Mouse (Mus musculus): ENCODE results near the gene Bud13. TPM values are rescaled to one million over a fixed set of nuclear protein-coding genes. Genes with fewer than 3 reads are reported as not detected.
"Not testable (repeated sequence)": the region's sequence is repeated elsewhere in the genome, so short reads cannot be mapped to it uniquely, and the experiment has no call there.

The Bud13 gene
- total RNA-seq, 2 experiments from 2014 or later: 7.1 to 8.6 TPM

DNA sequence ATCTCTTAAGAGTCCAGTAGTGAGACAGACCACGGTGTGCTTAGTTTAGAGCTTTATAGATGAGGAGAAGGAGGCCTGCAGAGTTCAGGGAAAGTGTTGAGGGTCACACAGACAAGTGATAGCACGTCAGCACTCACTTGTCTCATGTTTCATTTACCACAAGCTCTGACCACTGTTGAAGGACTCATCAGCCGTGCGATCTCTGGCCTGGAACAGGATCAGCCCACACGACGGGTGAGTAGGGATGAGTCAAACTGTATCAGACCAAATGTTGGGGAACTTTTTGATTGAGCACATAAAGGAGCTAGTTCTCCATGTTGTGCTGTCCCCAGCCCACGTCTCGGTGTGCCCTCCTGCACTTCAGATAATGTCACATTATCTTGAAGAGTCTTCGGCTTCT is 8.3 kb upstream of the Bud13 start:
- DNase-seq: no peak
- intact Hi-C loops (cut with DNase I): no loop called here

DNA sequence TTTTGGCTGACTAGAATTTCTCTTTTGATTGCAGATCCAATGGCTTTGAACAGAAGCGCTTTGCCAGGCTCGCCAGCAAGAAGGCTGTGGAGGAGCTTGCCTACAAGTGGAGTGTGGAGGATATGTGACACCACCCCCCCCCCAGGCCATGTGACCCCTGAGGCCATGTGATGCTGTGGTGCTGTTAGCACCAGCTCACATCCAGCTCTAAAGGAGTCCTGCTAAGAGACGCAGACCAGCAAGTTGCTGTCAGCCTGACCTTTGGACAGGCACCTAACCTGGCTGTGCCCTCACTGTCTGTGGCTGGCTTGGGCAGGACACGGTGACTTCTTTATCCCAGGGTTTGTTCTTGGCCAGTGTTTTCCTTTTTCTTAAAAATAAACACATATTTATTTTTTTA is 15.6 kb downstream of the Bud13 start:
- intact Hi-C loops (cut with DNase I): no loop called here
- no peak for DNase-seq

DNA sequence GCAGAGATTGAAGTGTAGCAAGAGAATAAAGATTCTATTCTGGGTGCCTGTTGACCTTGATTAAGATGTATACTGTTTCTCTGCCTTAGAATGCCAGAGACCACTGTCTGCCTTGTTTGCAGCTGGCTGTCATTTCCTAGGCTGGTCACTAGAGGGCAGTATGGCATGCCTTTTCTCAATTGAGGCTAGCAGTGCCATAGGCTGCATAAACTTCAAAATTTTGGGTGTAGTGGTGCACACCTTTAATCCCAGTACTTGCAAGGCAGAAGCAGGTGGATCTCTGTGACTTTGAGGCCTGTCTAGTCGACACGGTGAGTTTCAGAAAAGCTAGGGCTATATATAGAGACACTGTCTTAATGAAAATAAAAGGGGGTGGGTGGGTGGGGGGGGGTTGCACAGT is 19.3 kb downstream of the Bud13 start:
- no peak for DNase-seq
- intact Hi-C loops (cut with DNase I): no loop called here

DNA sequence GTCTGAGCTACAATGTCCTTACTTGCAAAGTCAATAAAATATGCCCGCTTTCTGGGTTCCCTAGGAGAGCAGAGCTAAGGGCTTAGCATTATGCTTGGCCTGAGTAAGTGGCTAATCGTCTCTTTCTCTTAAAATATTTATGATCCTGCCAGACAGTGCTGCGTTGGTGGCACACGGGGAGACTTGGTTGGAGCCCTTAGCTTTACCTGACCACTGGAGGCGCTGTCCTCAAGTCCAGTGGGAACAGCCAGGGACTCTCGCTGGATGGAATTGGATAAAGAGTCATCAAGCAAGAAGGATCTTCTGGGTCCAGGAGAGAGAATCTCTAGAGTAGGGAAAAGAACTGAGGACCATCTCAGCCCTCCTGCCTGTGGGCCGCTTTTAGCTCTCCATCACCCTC is 26.3 kb downstream of the Bud13 start:
- no peak for DNase-seq
- intact Hi-C loops (cut with DNase I): no loop called here

DNA sequence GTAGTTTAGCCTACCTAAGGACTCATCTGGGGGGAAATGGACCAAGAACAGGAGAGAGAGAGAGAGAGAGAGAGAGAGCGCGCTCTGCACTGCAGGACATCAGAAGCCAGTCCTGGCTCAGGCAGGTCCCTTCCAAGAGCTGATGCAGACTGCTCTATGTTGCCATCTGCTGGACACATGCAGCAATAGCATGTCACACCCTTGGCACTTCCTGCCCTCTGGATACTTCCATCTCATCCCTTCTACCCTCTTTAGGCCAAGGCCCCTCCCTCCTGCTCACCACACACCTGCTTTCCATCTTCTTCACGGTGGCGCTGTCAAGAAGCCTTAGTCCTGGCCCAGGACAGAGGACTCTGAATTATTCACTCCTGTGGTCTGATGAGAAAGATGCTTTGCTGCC is 31.7 kb downstream of the Bud13 start:
- intact Hi-C loops (cut with DNase I): no loop called here
- peak; percentile 43 to 46 for DNase-seq

DNA sequence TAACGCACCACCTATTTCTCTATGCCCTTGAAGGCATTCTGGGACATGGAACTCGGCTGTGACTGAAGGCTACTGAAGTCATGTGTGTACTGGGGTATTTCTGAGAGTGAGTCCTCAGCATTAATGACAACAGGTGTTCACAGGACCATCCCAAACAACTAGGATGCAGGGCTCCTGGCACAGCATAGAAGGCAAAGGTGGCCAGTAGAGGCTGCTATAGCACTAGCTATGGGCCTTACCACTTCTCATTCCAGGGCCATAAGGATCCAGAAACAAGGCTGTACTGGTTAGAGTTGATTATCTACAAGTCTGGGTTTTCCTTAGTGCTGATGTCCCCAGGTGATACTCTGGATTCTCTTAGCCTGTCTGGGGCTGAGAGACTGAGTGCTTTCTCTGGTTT is 32.1 kb downstream of the Bud13 start:
- DNase-seq: no peak
- intact Hi-C loops (cut with DNase I): no loop called here

DNA sequence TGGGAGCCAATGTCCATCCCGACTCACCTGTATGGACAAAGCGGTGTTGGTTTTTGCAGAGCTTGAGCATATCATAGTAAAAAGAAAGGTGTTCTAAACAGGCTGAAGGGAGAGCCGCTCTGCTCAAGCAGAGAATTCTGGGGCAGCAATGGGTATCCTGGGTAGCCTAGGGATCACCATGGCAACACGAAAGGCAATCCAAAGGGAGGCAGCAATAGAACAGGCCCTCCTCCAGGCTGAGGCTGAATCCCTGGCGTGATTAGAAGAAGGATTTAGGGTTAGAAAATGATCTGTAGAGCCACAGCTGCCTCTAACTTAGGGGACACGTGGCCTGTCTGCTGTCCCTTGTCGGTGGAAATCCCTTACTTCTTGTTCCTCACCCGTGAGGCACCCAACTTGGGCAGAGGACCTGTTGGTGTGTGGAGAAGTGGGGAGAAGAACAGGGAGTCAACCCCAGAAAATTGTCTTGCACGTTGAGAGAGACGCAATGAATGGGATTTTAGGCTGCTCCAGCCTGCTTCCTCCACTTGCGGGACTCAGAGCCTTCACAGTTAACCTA is 33.1 kb downstream of the Bud13 start:
- intact Hi-C loops (cut with DNase I): no loop called here
- no peak for DNase-seq

DNA sequence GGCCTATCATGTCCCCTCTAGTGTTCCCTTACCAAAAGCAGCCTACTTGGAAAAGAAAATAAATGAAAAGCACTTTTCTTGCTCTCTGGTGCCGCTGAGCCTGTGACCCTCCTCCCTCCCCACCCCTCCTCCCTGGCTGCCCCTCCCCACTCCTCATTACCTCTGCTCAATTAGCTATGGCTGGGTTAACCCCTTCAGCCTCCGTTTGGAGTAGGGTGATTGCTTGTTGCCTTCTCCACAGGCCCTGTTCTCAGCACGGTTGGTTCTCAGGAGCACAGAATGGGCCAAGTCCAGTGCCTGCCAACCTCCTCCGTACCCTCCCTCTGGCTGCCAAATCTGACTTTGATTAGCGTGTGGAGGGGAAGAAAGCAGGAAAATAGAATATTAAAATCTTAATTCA is 33.6 kb downstream of the Bud13 start:
- DNase-seq: no peak
- intact Hi-C loops (cut with DNase I): no loop called here

DNA sequence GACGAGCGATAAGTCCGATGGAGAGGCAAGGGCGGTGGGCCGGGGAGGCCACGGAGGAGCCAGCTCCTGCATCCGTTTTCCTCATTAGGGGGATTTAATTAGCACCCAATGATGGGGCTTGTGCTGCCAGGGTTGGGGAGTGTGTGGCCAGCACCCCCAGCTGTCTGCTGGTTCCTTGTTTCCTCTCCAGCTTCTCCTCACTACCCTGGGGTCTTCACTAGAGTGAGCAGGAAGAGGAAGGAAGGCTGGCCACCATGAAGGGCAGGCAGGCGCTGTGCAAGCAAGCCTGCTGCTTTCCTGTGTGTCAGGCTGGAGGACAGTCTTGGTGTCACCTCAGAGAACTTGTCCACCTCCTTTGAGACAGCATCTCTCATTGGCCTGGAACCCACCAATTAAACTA is 34.1 kb downstream of the Bud13 start:
- intact Hi-C loops (cut with DNase I): no loop called here
- no peak for DNase-seq

DNA sequence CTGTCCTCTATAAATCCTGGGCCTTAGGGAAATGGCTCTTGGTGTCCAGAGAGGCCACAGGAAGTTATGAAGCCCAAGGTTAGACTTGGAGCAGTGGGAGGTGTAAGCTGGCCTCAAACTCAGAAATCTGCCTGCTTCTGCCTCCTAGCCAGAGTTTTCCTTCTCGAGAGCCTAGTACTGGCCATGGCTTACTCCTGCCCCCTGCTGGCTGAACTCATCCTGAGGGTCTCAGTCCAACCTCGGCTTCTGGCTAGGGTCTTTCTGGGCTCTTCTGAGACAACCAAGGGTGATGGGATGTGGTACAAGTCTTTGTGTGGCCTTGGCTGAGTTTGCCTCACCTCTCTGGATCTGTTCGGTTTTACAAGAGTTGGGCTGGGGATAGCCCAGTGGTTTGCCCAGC is 35.1 kb downstream of the Bud13 start:
- intact Hi-C loops (cut with DNase I): no loop called here
- no peak for DNase-seq

DNA sequence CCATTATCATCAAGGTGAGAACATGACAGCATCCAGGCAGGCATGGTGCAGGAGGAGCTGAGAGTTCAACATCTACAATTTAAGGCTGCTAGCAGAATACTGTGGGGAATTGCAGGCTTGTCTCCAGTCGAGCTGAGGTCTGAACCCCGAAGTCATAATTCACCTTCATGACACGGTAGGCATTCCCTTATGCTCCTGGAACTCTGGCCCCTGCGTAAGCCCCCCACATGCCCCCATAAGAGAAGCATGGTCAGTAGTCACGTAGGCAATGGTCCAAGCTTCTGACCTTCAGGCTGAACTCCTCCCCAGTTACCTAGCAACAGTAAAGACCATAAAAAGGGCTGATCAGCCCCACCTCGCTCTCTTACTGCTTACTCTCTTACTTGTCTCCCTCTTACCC is 37.1 kb downstream of the Bud13 start, which contains the start of gene 4931429L15Rik:
Gene 4931429L15Rik (minus strand): TSS at position 101 of the 400 bp plus-strand sequence.
- DNase-seq; intact Hi-C loops (cut with DNase I): not testable (repeated sequence)

DNA sequence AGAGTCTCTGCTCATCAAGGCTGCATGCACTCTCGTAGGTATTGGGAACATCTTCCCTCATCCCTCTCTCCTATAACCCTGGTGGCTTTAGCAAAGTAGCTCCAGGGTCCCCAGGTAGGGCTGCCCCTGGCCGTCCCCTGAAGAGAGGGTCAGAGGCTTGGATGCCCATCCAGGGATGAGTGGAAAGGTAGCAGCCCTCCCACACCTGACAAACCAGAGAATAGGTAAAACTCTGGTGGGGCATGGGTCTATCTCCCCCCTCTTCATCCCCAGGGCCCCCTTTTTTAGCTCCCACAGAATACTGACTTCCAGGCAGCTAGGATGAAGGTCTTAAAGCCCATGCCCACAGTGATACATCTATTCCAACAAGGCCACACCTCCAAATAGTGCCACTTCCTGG is 37.7 kb downstream of the Bud13 start:
- intact Hi-C loops (cut with DNase I): no loop called here
- DNase-seq: no peak

DNA sequence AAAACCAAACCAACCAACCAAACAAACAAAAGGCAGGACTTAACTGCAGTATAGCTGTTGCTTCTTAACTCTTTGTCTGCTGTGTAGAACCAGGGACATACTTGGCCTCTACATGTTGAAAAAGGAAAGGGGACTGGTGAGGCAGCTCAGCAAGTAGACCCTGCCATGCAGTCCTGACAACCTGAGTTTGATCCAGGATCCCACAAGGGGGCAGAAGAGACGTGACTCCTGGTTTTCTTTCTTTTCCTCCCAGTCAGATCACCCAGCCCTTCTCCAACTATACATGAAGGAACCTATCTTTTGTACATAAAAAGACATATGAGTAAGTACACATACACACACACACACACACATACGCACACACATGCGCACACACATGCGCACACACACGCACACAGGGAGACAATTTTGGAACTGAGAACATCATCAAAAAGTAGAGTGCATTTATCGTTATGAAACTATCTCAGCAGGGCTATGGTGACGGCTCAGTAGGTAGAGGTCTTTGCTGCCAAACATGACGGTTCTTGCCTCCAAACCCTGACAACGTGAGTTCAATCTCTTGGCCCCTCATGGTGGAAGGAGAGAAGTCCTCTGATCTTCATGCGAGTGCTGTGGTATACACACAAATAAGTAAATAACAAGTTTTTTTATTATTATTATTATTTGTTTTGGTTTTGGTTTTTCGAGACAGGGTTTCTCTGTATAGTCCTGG is 44.0 kb downstream of the Bud13 start:
- intact Hi-C loops (cut with DNase I): no loop called here
- DNase-seq: no peak

DNA sequence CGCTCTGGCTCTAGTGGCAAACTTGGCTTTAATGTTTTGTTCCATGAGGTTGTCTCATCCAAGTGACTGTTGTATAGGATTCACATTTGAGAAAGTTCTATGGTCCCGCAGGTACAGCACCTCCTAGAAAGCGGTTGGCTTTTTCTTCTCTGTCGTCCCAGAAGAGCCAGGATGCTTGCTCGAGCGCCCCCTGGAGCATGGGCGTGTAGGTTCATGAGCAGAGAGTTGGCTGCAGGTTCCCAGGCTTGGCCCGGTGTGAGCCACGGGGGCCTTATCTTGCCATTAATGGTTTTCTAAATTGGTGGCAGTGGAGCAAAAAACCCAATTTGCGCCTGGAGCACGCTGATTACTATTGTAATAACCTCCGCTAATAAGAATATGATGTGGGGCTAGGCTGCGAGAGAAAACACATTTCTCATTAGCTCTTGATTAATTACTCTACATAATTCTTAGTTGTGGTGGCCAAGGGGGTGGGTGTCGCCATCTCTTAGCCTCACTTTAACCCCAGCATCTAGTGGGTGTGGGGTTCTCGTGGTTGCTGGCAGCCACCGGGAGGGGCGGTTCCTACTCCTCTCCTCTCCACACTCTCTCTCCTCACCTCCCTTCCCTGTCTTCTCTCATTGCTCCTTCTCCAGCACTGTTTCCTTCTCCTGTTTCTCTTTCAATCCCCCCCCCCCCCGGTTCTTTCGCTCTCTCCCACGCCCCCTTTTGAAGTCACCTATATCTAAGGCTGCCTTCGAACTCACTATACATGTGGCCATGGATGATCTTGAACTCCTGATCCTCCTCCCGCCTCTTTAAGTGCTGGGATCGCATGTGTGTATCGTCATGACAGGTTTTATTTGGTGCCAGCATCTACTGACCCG is 45.1 kb downstream of the Bud13 start:
- DNase-seq: no peak
- intact Hi-C loops (cut with DNase I): no loop called here

DNA sequence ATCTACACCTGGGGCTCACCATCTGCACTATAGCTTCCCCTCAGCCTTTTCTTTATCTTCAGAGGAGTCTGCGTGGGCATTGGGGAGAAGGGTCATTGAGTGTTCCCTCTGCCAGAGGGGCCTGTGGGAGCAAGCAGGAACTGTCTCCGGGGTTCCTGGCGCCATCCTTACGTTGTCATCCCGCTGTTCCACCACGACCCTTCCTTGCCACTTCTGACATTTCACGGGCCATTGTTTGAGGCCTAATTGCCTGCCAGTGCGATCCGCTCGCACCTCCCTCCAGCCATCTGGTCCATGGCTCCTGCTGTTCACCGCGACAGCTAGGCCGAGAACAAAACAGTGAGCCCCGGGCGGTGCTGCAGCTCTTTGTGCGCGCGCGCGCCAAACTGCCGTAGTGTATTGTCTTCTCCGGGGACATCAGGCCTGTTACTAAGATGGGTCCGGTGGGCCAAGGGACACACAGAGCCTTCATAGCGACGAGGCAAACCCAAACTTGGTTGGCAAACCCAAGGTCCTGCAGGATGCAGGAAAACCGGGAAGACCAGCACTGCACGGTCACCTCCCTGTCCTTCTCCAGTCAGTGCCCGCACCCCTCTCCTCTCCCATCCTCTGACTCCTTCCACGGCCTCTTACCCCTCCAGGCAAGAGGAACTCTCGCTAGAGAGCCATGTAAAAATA is 45.9 kb downstream of the Bud13 start:
- no peak for DNase-seq

DNA sequence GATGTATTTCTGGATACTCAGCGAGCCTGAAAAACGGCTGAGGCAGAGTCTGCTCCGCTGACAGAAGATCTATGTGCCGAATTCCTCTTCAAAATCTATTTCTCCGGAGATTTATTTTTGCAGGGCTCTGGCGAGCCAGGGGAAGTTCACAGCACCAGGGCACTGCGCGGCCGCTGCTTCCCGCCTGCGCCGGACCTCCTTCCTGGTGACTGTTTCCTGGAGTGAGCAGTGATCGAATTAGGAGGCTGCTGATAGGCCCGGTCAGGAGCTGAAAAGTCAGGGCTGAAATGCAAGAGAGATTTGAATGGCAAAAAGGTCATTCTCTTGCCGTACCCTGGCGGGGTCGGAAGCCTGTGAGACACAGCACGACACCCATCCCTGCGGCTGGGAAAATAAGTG is 46.4 kb downstream of the Bud13 start:
- DNase-seq: no peak

More for the DNA sequence above, 45.9 kb downstream of the Bud13 start:
- intact Hi-C loops (cut with DNase I): no loop called here

DNA sequence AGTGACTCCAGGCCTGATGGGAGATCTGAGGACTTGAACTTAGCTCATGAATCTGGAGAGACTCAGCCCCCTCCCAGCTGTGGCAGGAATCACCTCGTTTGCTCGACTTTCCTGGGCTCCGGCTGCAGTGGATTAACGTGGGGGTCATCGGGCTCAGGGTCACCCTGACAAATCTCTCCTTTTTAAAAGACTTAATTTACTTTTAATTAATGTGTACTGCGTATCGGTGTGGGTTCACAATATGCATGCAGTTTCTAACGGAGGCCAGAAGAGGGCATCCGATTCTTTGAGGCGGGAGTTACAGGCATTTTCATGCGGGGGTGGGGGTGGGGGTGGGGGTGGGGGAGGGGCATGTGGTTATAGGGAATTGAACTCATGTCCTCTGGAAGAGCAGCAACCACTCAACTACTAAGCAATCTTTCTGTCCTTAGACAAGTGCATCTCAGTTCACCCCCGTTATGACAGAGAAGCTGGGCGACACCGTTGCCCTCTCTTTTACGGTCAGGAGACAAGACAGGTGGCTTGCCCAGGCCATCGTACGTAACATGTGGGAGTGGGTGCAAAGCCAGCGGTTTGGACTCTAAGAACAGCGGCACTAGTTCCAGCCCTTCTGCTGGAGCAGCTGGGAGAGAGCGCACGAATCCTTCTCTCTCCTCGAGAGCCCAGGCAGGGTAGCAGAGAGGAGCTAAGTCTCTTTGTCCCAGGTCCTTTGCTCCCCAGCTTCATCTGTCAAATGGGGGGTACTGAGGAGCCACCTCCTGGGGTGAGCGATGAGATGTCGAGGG is 47.2 kb downstream of the Bud13 start:
- intact Hi-C loops (cut with DNase I): no loop called here
- no peak for DNase-seq

More for the DNA sequence above, 46.4 kb downstream of the Bud13 start:
- intact Hi-C loops (cut with DNase I): no loop called here

DNA sequence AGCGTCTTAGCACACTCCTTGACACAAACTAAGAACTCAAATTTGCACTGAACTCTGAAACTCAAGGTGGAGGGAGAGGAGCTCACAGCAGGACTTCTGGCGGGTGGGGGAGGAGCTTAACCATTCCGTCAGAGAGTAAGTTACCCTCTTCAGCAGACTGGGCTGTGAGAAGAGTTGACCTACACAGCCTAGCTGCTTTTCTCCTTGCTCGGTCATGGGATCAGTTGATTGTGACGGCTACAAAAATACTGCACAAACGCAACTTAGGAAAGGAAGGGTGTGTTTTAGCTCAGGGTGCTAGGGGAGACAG is 47.7 kb downstream of the Bud13 start:
- DNase-seq: no peak
- intact Hi-C loops (cut with DNase I): no loop called here

DNA sequence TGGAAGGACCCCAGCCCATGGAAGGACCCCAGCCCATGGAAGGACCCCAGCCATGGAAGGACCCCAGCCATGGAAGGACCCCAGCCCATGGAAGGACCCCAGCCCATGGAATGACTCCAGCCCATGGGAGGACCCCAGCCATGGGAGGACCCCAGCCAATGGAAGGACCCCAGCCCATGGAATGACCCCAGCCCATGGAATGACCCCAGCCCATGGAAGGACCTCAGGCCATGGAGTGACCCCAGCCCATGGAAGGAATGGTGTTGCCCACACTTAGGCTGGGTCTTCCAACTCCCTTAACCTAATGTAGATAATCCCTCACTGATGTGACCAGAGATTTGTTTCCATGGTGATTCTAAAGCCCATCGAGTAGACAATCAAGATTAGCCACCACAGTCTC is 48.5 kb downstream of the Bud13 start:
- DNase-seq: no peak
- intact Hi-C loops (cut with DNase I): no loop called here

DNA sequence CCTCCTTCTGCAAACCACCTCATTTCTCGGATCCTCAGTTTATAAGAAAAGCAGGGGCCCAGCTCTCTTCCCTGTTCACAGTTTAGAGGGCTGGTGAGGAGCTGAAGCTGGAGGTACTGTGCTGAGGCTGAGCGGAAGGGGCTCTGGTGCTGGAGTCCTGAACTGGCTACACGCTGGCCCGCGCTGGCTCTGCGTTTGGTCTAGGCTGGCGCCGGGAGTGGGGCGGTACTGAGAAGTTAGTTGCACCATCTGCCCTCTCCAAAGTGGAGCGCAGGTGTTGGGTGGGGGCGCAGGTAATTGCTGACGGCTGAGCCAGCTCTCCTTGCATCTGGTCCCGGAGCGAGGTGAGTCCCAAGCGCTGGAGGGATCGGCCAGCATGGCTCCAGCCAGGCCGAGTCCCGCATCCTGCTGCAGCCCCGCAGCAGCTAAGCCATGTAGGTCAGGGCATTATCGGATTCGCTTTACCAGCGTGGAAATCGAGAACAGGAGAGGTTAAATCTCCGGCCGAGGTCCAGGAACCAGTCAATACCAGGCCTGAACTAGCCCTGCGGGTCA is 51.7 kb downstream of the Bud13 start:
- no peak for DNase-seq
- intact Hi-C loops (cut with DNase I): no loop called here
